Mouse (Mus musculus) B cell, adult (primary cell): Measurements from ENCODE around the gene Pou6f1. TPM values are rescaled to one million over a fixed set of nuclear protein-coding genes. Genes with fewer than 3 reads are reported as not detected.

Experiments used
- total RNA-seq: library from RNA; stranded (reverse); gene quantifications from 4 replicates; pipeline ENCODE4 v1.2.4, GENCODE M21; 2023; ENCODE audit not compliant: inconsistent age

Gene Pou6f1
- 63.3 to 71.9 TPM (median 66.7 TPM) in 4 replicates for total RNA-seq

GRCm38 (mm10) chr15:100599276-100600046 is at the start of gene Pou6f1:
TSS of gene Pou6f1 (minus strand) at chr15:100599984.

GRCm38 (mm10) chr15:100636700-100637501 is 37.1 kb upstream of the Pou6f1 start, which contains the start of gene Smagp:
TSS of gene Smagp (minus strand) at chr15:100636940.

GRCm38 (mm10) chr15:100614996-100615824 is 15.4 kb upstream of the Pou6f1 start, which contains the start of gene Dazap2:
TSS of gene Dazap2 (plus strand) at chr15:100615349.

DNA sequence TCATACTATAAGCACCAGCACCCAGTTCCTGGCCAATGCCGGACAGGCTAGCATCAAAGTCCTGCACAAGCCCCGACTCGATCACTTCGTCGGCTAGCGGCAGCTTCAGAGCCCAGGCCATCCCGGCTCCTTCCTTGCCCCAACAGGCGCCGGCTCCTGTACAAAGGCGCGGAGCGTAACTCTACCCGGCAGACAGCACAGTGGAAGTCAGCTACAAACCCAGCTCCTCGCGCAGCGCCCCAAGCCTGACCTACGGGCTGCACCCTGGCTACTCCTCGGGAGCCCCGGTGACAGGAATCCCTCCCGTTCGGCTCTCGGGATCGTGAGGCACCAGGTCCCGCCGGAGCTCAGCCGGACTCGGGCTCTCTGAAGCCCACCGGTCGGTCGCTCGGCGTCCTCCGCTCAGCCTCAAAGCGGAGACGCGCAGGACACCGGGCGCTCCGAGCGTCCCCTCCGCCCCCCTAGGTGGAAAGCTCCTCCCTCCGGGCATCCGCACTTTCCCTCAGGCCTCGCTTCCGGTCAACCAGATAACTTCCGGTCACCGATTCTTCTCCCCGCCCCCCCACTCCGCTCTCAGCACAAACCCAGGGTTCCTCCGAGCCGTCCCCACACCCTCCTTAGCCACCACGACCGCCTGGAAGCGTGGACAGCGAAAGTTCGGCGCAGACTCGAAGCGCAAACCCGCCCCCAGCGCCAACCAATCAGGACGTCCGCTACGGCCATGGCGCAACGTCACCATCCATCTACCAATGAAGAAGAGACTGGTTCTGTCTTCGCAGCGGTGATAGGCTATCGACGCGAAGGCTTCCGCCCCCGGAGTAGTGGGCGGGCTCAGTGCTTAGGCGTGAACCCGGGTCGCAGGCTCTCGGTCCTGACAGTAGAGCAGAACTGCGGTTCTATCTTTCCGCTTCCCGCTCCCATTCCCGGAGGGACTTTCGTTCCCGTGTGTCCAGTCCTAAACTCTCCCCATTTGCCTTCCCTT is 48.2 kb downstream of the Pou6f1 start, which contains the start of gene Tfcp2:
Gene Tfcp2 (minus strand): TSS at position 683 of the 982 bp plus-strand sequence.

Other genes with a start within 250 kb of the Pou6f1 start
- gene Methig1, start 246.8 kb downstream of the Pou6f1 start, total RNA-seq = not detected in 4 replicates
- 0.60 to 0.81 TPM (median 0.78 TPM) in 4 replicates for gene Mettl7a2, start 246.8 kb downstream of the Pou6f1 start, total RNA-seq
- gene Higd1c, start 235.4 kb downstream of the Pou6f1 start, total RNA-seq = not detected in 4 replicates
- not detected in 4 replicates for gene Gm5475, start 177.8 kb downstream of the Pou6f1 start, total RNA-seq
- gene Slc11a2, start 174.9 kb downstream of the Pou6f1 start, total RNA-seq = 14.5 to 19.1 TPM (median 16.1 TPM) in 4 replicates
- gene Letmd1, start 131.0 kb downstream of the Pou6f1 start, total RNA-seq = 43.7 to 45.3 TPM (median 44.9 TPM) in 4 replicates
- gene Csrnp2, start 104.5 kb downstream of the Pou6f1 start, total RNA-seq = 4.5 to 5.4 TPM (median 4.8 TPM) in 4 replicates
- 7.4 to 11.2 TPM (median 10.6 TPM) in 4 replicates for gene Tfcp2, start 48.0 kb downstream of the Pou6f1 start, total RNA-seq
- 518 to 607 TPM (median 587 TPM) in 4 replicates for gene Dazap2, start 15.4 kb upstream of the Pou6f1 start, total RNA-seq
- gene Smagp, start 37.0 kb upstream of the Pou6f1 start, total RNA-seq = 12.1 to 19.1 TPM (median 14.6 TPM) in 4 replicates
- gene Bin2, start 69.6 kb upstream of the Pou6f1 start, total RNA-seq = 169 to 175 TPM (median 173 TPM) in 4 replicates
- 1.8 to 4.0 TPM in 2 of 4 replicates, not detected in the others for gene Cela1, start 87.9 kb upstream of the Pou6f1 start, total RNA-seq
- 25.6 to 28.5 TPM (median 28.0 TPM) in 4 replicates for gene Galnt6, start 129.4 kb upstream of the Pou6f1 start, total RNA-seq
- 9.0 to 10.8 TPM (median 9.7 TPM) in 4 replicates for gene Slc4a8, start 161.8 kb upstream of the Pou6f1 start, total RNA-seq